Mouse (Mus musculus): Measurements from ENCODE around the gene Tbcel. TPM values are rescaled to one million over a fixed set of nuclear protein-coding genes. Genes with fewer than 3 reads are reported as not detected.

Gene Tbcel
- polyA plus RNA-seq, 1 experiment from 2014 or later: 10.8 TPM

- no peak overlapping the region for H3K4me3 ChIP-seq (replicated peaks)
- H3K9ac ChIP-seq: no peak overlapping the region
- no peaks in the 10 kb centered on the region for H3K36me3 ChIP-seq
- no peak overlapping the region for H3K27ac ChIP-seq
- H3K4me2 ChIP-seq: no peak overlapping the region
- H3K4me1 ChIP-seq (replicated peaks): no peaks in the 10 kb centered on the region
- ATAC-seq (ENCODE audit: low read depth) (no peak), DNase-seq (no peak)
- no peaks in the 10 kb centered on the region for H3K9me3 ChIP-seq (replicated peaks)
- WGBS (ENCODE audit: insufficient replicate concordance): 78% methylated on average over 1 of the region's 1 CpGs
- H3K27me3 ChIP-seq: no peaks in the 10 kb centered on the region
These were observed 22.9 kb downstream of the Tbcel start for GRCm38 (mm10) chr9:42484667-42485066.

- no peaks in the 10 kb centered on the region for H3K4me1 ChIP-seq (replicated peaks)
- no peak overlapping the region for H3K4me2 ChIP-seq
- DNase-seq (no peak), ATAC-seq (ENCODE audit: low read depth) (no peak)
- H3K4me3 ChIP-seq (replicated peaks): no peak overlapping the region
- H3K36me3 ChIP-seq: no peaks in the 10 kb centered on the region
- H3K9ac ChIP-seq: no peak overlapping the region
- 72% methylated on average over 1 of the region's 1 CpGs for WGBS (ENCODE audit: insufficient replicate concordance)
- no peaks in the 10 kb centered on the region for H3K27me3 ChIP-seq
- no peak overlapping the region for H3K27ac ChIP-seq
- H3K9me3 ChIP-seq (replicated peaks): no peaks in the 10 kb centered on the region
These were observed 24.7 kb downstream of the Tbcel start for GRCm38 (mm10) chr9:42482944-42483343.

GRCm38 (mm10) chr9:42476166-42476565, 31.4 kb downstream of the Tbcel start:
- Histone ChIP-seq H3K4me3 (replicated peaks) (no peak overlapping the region), H3K9ac (no peak overlapping the region), H3K36me3 (no peaks in the 10 kb centered on the region), H3K27ac (no peak overlapping the region), H3K27me3 (no peaks in the 10 kb centered on the region), H3K4me1 (replicated peaks) (peaks cover 35% of the 10 kb centered on the region), H3K4me2 (no peak overlapping the region), H3K9me3 (replicated peaks) (no peaks in the 10 kb centered on the region)
- ATAC-seq (ENCODE audit: low read depth): no peak
- WGBS (ENCODE audit: insufficient replicate concordance): 67% methylated on average over 4 of the region's 4 CpGs
- no peak for DNase-seq

GRCm38 (mm10) chr9:42474244-42474643, 33.4 kb downstream of the Tbcel start:
- ATAC-seq (ENCODE audit: low read depth): peak; percentile 50; the same call in 1 of the 2 replicates
- peaks cover 3% of the 10 kb centered on the region; the same call in 1 of the 2 replicates for H3K36me3 ChIP-seq
- no peak for DNase-seq
- no peak overlapping the region for H3K4me2 ChIP-seq
- H3K4me1 ChIP-seq (replicated peaks): peaks cover 50% of the 10 kb centered on the region
- H3K27ac ChIP-seq: no peak overlapping the region
- H3K9ac ChIP-seq: no peak overlapping the region
- H3K27me3 ChIP-seq: no peaks in the 10 kb centered on the region
- 19% methylated on average over 8 of the region's 8 CpGs for WGBS (ENCODE audit: insufficient replicate concordance)
- no peaks in the 10 kb centered on the region for H3K9me3 ChIP-seq (replicated peaks)
- H3K4me3 ChIP-seq (replicated peaks): no peak overlapping the region

DNA sequence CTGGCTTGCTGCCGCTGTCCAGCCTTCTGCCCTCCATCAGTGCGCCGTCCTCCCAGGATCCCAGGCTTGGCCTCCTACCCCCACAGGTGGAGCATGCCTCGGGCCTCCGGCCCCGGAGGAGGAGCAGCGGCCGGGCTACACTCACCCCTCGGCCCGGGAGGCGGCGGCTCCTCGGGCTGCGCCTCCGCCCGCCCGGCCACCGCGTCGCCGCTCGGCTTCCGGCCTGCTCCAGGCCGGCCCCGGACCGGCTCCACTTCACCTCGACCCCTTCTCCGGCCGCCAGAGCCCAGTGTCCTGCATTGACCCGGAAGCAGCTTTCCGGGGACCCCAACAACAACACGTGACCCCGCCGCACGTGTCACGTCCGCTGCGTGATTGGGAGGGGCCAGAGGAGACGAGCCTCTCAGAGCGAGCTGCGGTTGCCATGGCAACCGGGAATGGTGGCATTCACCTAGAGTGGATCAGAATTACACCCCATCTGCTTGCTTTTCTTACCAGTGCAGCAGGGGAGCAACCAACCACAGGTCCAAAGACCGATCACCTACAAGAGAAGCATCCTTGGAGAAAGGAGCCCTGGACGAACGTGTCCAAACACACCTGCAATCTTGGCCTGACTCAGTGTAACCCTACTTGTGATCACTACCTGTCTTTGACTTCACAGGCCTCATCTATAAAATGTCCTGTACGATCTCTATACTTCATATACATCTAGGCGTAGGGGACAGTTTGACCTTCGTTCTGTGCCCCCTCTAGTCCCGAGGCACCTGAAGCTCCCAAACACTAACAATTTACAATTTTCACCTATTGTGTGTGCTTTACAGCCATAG, 35.5 kb downstream of the Tbcel start:
- whole genome bisulfite sequencing (ENCODE audit: insufficient replicate concordance): 8% methylated on average over 49 of the region's 49 CpGs
- peak overlapping the region; percentile 89 for H3K27ac ChIP-seq

DNA sequence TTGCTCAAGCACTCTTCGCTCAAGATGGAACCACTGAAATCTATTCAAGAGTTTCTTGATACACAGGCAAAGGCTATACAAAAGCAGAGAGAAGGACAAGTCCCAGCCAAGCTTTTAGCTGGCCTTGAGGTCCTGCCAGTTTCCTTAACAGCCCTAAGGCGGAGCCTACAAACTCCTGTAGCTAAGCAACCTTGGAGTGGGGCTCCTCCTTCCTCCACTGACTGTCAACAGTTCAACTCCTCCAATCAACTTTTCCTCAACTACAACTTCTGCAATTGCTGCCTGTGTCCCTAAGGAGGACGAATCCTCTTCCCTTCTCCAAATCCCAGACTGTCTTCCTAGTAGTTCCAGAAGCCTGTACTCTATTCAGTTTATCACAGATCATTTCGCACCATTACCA, 36.4 kb downstream of the Tbcel start:
- Histone ChIP-seq H3K27me3 (no peaks in the 10 kb centered on the region), H3K4me2 (peak overlapping the region; percentile 86), H3K4me1 (replicated peaks) (peaks cover 74% of the 10 kb centered on the region), H3K4me3 (replicated peaks) (peak overlapping the region; percentile 84), H3K27ac (peak overlapping the region; percentile 89), H3K9ac (peak overlapping the region; percentile 84), H3K9me3 (replicated peaks) (no peaks in the 10 kb centered on the region), H3K36me3 (peaks cover 3% of the 10 kb centered on the region; the same call in 1 of the 2 replicates)
- peak; percentile 75 for ATAC-seq (ENCODE audit: low read depth)
- peak; percentile 53 for DNase-seq
- WGBS (ENCODE audit: insufficient replicate concordance): 30% methylated on average over 4 of the region's 4 CpGs

More for the DNA sequence above, 35.5 kb downstream of the Tbcel start:
- Histone ChIP-seq H3K36me3 (peaks cover 3% of the 10 kb centered on the region; the same call in 1 of the 2 replicates), H3K9me3 (replicated peaks) (no peaks in the 10 kb centered on the region), H3K4me2 (peak overlapping the region; percentile 86), H3K9ac (peak overlapping the region; percentile 84), H3K4me1 (replicated peaks) (peaks cover 65% of the 10 kb centered on the region), H3K4me3 (replicated peaks) (peak overlapping the region; percentile 84), H3K27me3 (no peaks in the 10 kb centered on the region)
- ATAC-seq (ENCODE audit: low read depth): peak; percentile 84
- DNase-seq: peak; percentile 83

DNA sequence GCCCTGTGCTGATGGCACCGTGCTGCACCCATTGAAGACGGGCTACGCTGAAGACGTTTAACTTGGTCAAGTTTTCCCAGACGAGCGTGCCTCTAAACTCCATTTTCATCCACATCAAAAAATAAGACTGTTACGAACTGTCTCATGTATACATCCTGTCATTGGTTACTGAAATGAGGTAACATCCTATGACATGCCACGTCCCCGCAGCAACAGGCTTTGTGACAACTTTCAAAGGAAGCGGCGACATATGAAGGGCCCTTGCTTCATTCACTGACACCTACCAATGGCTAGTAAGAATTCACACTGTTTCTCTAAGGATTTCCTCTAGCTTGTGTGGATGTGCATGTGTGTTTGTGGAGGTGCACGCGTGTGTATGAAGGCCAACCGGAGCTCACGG, 38.3 kb downstream of the Tbcel start:
- WGBS (ENCODE audit: insufficient replicate concordance): 85% methylated on average over 15 of the region's 15 CpGs
- no peaks in the 10 kb centered on the region for H3K9me3 ChIP-seq (replicated peaks)
- peaks cover 78% of the 10 kb centered on the region for H3K4me1 ChIP-seq (replicated peaks)
- H3K4me2 ChIP-seq: no peak overlapping the region
- peaks cover 3% of the 10 kb centered on the region; the same call in 1 of the 2 replicates for H3K36me3 ChIP-seq
- no peak overlapping the region for H3K9ac ChIP-seq
- ATAC-seq (ENCODE audit: low read depth): no peak
- no peaks in the 10 kb centered on the region for H3K27me3 ChIP-seq
- no peak overlapping the region for H3K27ac ChIP-seq
- no peak for DNase-seq
- no peak overlapping the region for H3K4me3 ChIP-seq (replicated peaks)

- Histone ChIP-seq H3K27me3 (no peaks in the 10 kb centered on the region), H3K36me3 (peaks cover 3% of the 10 kb centered on the region; the same call in 1 of the 2 replicates), H3K4me3 (replicated peaks) (no peak overlapping the region), H3K4me1 (replicated peaks) (peaks cover 77% of the 10 kb centered on the region), H3K9me3 (replicated peaks) (no peaks in the 10 kb centered on the region), H3K4me2 (no peak overlapping the region), H3K9ac (no peak overlapping the region), H3K27ac (no peak overlapping the region)
- ATAC-seq (ENCODE audit: low read depth) (no peak), DNase-seq (no peak)
- 56% methylated on average over 5 of the region's 5 CpGs for WGBS (ENCODE audit: insufficient replicate concordance)
These were observed 39.2 kb downstream of the Tbcel start for GRCm38 (mm10) chr9:42468360-42468759.

DNA sequence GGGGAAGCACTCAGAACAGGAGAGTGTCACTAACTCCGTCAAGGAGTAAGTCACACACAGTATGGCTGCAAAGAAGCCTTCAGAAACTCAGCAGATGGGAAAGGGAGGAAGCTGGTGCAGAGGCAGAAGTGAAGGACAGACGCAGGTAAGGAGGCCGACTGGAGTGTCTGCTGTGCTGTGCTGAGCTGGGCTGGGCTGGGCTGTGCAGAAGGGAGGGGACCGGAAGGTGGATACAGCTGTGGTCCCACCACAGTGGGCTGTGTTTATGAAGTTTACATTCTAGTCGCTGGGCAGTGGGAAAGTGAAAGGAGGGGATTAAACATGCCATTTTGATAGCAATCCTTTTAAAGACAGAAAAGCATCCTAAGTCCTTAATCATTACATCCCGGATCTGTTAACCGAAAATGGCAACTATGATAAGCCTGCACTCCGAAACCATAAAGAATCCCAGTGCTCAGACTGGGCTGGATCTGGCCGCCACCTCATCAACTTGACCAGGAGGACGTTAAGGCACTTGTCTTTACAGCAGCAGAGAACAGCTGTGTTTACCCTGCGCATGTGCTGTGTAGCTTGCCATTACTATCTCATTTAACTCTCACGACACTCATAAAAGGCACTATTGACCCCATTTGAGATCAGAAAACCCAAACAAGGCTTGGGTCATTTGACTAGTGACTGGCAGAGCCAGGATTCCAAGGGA, 40.3 kb downstream of the Tbcel start:
- Histone ChIP-seq H3K9ac (no peak overlapping the region), H3K27ac (no peak overlapping the region; the same call in 1 of the 2 replicates), H3K9me3 (replicated peaks) (no peaks in the 10 kb centered on the region), H3K4me2 (no peak overlapping the region), H3K4me3 (replicated peaks) (no peak overlapping the region), H3K27me3 (no peaks in the 10 kb centered on the region), H3K4me1 (replicated peaks) (peaks cover 78% of the 10 kb centered on the region), H3K36me3 (peaks cover 3% of the 10 kb centered on the region; the same call in 1 of the 2 replicates)
- WGBS (ENCODE audit: insufficient replicate concordance): 64% methylated on average over 12 of the region's 12 CpGs
- DNase-seq: no peak
- no peak for ATAC-seq (ENCODE audit: low read depth)

DNA sequence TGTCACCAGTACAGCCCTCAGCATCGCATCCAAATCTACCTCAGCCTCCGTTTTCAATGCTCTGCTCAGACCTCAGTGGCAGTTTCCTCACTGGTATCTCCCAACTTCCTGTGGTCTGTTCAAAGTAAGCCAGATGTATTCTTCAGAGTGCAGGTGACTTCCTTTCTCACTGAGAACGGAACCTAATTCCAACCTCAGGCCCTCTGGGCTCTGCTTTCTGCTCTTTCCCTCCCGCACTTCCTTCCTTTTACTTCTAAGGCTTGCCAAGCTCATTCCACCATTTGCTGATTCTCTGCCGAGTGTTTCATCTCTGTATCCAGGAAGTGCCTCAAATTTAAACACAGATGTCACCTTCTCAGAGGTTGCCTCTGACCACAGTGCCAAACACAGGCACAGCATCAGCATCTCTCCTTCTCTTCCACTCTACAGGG, 41.9 kb downstream of the Tbcel start:
- 0 out of 2 replicates have a peak overlapping the region, but pooled peaks have one; percentile 60 for H3K27ac ChIP-seq

GRCm38 (mm10) chr9:42464181-42464580, 43.4 kb downstream of the Tbcel start:
- Histone ChIP-seq H3K27ac (peak overlapping the region; percentile 50), H3K27me3 (no peaks in the 10 kb centered on the region), H3K4me1 (replicated peaks) (peaks cover 85% of the 10 kb centered on the region), H3K9ac (peak overlapping the region; percentile 52), H3K4me2 (no peak overlapping the region), H3K36me3 (no peaks in the 10 kb centered on the region), H3K9me3 (replicated peaks) (no peaks in the 10 kb centered on the region), H3K4me3 (replicated peaks) (no peak overlapping the region)
- ATAC-seq (ENCODE audit: low read depth) (no peak), DNase-seq (no peak)
- 82% methylated on average over 9 of the region's 9 CpGs for WGBS (ENCODE audit: insufficient replicate concordance)

More for the DNA sequence above, 41.9 kb downstream of the Tbcel start:
- Histone ChIP-seq H3K27me3 (no peaks in the 10 kb centered on the region), H3K36me3 (peaks cover 3% of the 10 kb centered on the region; the same call in 1 of the 2 replicates), H3K9me3 (replicated peaks) (no peaks in the 10 kb centered on the region), H3K4me1 (replicated peaks) (peaks cover 81% of the 10 kb centered on the region), H3K4me3 (replicated peaks) (no peak overlapping the region), H3K9ac (no peak overlapping the region), H3K4me2 (no peak overlapping the region)
- 28% methylated on average over 5 of the region's 5 CpGs for WGBS (ENCODE audit: insufficient replicate concordance)
- no peak for ATAC-seq (ENCODE audit: low read depth)
- no peak for DNase-seq

Data from liver, embryonic 13.5 days (tissue).